Mouse (Mus musculus): ENCODE measurements around the gene Brd3.

GRCm38 (mm10) chr2:27488362-27488761 lies 19.1 kb downstream of the Brd3 start:
- TF ChIP-seq CTCF (IDR thresholded peaks at IDR 0.05; ENCODE audit: control insufficient read depth, insufficient read depth, low read length) (no peak), POLR2A (IDR thresholded peaks at IDR 0.05; ENCODE audit: borderline replicate concordance, control insufficient read depth, low read depth, low read length) (no peak)
